Mouse (Mus musculus) thymus, adult 2 months (tissue): ENCODE measurements around the gene Scaf1.

Experiments used
- CTCF ChIP-seq: fragments of 200-500 bp; IDR thresholded peaks from 2 replicates; pipeline ENCODE4 v1.5.1; 2012; ENCODE audit warnings: mild to moderate bottlenecking, control low read depth, low read length, moderate library complexity, borderline replicate concordance; ENCODE audit not compliant: control insufficient read depth, poor library complexity, insufficient read depth; ENCODE audit errors: extremely low read depth
- POLR2A ChIP-seq: fragments of 200-500 bp; IDR thresholded peaks from 2 replicates; pipeline ENCODE4 v1.6.1; 2012; ENCODE audit warnings: mild to moderate bottlenecking, low read length, control low read depth, moderate library complexity; ENCODE audit not compliant: control insufficient read depth, poor library complexity, insufficient read depth; ENCODE audit errors: extremely low read depth

GRCm38 (mm10) chr7:45005321-45005992 lies 10.7 kb downstream of the Scaf1 start:
- no peak for TF ChIP-seq CTCF
- TF ChIP-seq POLR2A = no peak
